ENCODE assay signal across 9 mouse cellular contexts in the genomic region with DNA sequence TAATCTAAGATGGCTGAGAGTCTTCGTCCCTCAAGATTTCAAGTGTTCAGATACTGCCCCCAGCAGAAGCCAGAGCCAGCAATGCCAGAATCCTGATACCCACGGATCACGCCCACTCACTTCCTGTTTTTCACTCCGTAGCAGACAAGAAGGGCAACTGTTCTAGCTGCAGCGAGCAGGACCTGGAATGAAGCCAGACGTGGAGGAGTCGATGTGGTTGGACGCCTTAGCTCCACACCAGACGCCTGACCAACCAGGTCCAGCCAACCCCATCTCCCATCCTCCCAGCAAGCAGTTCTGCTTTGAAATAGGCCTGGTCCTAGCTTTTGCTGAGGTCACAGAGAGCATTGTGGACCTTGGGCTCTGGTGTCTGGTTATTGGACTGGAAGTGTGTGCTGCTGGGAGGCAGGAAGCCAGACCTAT. TPM values are rescaled to one million over a fixed set of nuclear protein-coding genes. Genes with fewer than 3 reads are reported as not detected.
DNase-seq lines count a peak whose midpoint lies in the region; ATAC-seq and TF ChIP-seq lines count a peak whose summit lies in the region.
"Had no signal": no experiment of that assay in that cellular context is flagged by ENCODE, and none has a peak within 500 bp of the region (broad histone marks: within the 10 kb centered on the region; RNA-seq: fewer than 3 reads in every experiment).

No protein-coding gene starts in this region.

- intact Hi-C loops in gastrocnemius, postnatal 14 days (cut with DNase I; ENCODE audit: low total_unique reads): no loop called here

- H3K9me3 ChIP-seq in limb, embryonic 14.5 days (ENCODE audit: control insufficient read depth, low read length): peaks cover 8% of the 10 kb centered on the region

- H3K4me3 ChIP-seq in limb, embryonic 14.5 days (replicated peaks; ENCODE audit: low read length): no peak overlapping the region
- H3K4me3 ChIP-seq: hindbrain, embryonic 15.5 days had no signal

- H3K27ac ChIP-seq in limb, embryonic 14.5 days (replicated peaks; ENCODE audit: low read depth, low read length): no peak overlapping the region
- H3K27ac ChIP-seq: hindbrain, embryonic 15.5 days had no signal

- H3K4me2 ChIP-seq in limb, embryonic 14.5 days (replicated peaks; ENCODE audit: low read depth, low read length, severe bottlenecking): no peak overlapping the region
- H3K4me2 ChIP-seq: hindbrain, embryonic 15.5 days had no signal

- no peaks in the 10 kb centered on the region for H3K4me1 ChIP-seq in limb, embryonic 14.5 days (ENCODE audit: control insufficient read depth, insufficient read depth, low read length)
- H3K4me1 ChIP-seq: hindbrain, embryonic 15.5 days had no signal

- DNase-seq in layer of hippocampus, adult 11-12 months (ENCODE audit: low spot score): peak; percentile 74
- DNase-seq in layer of hippocampus, adult 9-10 months (ENCODE audit: low spot score): no peak
- DNase-seq in gastrocnemius, postnatal 14 days: peak; percentile 42
- DNase-seq in kidney, adult 11 months: peak; percentile 58
- DNase-seq in limb, embryonic 14.5 days (ENCODE audit: low spot score): peak; percentile 44
- DNase-seq in thymus, postnatal 25 days: peak; percentile 62
- no peak for DNase-seq in neural tube, embryonic 10.5 days (ENCODE audit: extremely low spot score, low spot score)

- no peaks in the 10 kb centered on the region for H3K27me3 ChIP-seq in limb, embryonic 14.5 days (ENCODE audit: control insufficient read depth, insufficient read depth, low read length)
- H3K27me3 ChIP-seq: hindbrain, embryonic 15.5 days had no signal

- no peak for ATAC-seq in limb, embryonic 14.5 days (ENCODE audit: low FRiP score, low read depth)
- ATAC-seq in monocyte, adult 5-6 weeks (replicated peaks; ENCODE audit: insufficient number of reproducible peaks, low FRiP score, low TSS enrichment, poor library complexity, severe bottlenecking): peak; percentile 99

- no peak for TF ChIP-seq POLR2A in limb, embryonic 14.5 days (IDR thresholded peaks at IDR 0.05; ENCODE audit: borderline replicate concordance, extremely low read depth, insufficient read depth, insufficient read length)

- WGBS in limb, embryonic 14.5 days: 62% methylated on average over 9 of the region's 9 CpGs

- H3K36me3 ChIP-seq in limb, embryonic 14.5 days (ENCODE audit: control insufficient read depth, insufficient read depth, low read length): no peaks in the 10 kb centered on the region
- H3K36me3 ChIP-seq: hindbrain, embryonic 15.5 days had no signal

- H3K9ac ChIP-seq in limb, embryonic 14.5 days (ENCODE audit: low read depth, low read length, severe bottlenecking): no peak overlapping the region
- H3K9ac ChIP-seq: hindbrain, embryonic 15.5 days had no signal

RNA-seq across cellular contexts. Expression of a gene that starts 33.9 kb away (rescaled TPM):
- total RNA-seq in gastrocnemius, postnatal 14 days (2021): not detected
- polyA plus RNA-seq in limb, embryonic 14.5 days (2012; rRNA removed): 0.08 TPM in 1 of 2 replicates, not detected in the other
- polyA plus RNA-seq in limb, embryonic 14.5 days (2014; fragmentation: Nextera tagmentation; extraction: Ambion mirVana): not detected in 2 replicates
- 0.75 TPM in 1 of 3 replicates, not detected in the others for total RNA-seq in monocyte, adult 5-6 weeks (2017)
- polyA plus RNA-seq: hindbrain, embryonic 15.5 days had no signal

RNA-seq across cellular contexts. Expression of a gene that starts 56.7 kb away (rescaled TPM):
- total RNA-seq in gastrocnemius, postnatal 14 days (2021): 10 to 100 TPM; 32.8 to 51.9 TPM
- polyA plus RNA-seq in limb, embryonic 14.5 days (2012; rRNA removed): 35.7 and 46.3 TPM in 2 replicates
- polyA plus RNA-seq in limb, embryonic 14.5 days (2014; fragmentation: Nextera tagmentation; extraction: Ambion mirVana): 38.4 and 41.8 TPM in 2 replicates
- total RNA-seq in monocyte, adult 5-6 weeks (2017): 53.5 to 127 TPM (median 61.9 TPM) in 3 replicates

Comparison
In these comparisons a context has a peak if more than half of its experiments do, and no peak if none do; other contexts are left out.
1. DNase-seq: peak in layer of hippocampus, adult 11-12 months (single experiment), gastrocnemius, postnatal 14 days (single experiment), kidney, adult 11 months (single experiment), limb, embryonic 14.5 days (single experiment) and thymus, postnatal 25 days (single experiment); none in layer of hippocampus, adult 9-10 months (single experiment) and neural tube, embryonic 10.5 days (single experiment).